Mouse (Mus musculus) midbrain, embryonic 10.5 days (tissue): ENCODE measurements at regions not wholly inside any gene's neighbourhood (a gene's known extent, or its start where the extent isn't known, plus 50 kb on each side); places are given as distances from the start of the nearest gene placed in this dataset.
A peak's percentile ranks its signal among the peaks of the same experiment; 100 is the strongest.

ENCODE experiments used
- DNase-seq: peaks from one replicate; pipeline ENCODE4 v3.0.0-alpha.2; 2017; ENCODE audit warnings: low spot score
- H3K27ac ChIP-seq: fragments of 300-500 bp; sonication (generic); replicated peaks from 2 replicates; pipeline ENCODE4 v1.5.1; 2016; ENCODE audit warnings: mild to moderate bottlenecking
- H3K27me3 ChIP-seq: fragments of 300-500 bp; sonication (generic); 2 replicates; pipeline ENCODE4 v1.6.1; 2016; ENCODE audit warnings: low read depth, mild to moderate bottlenecking; ENCODE audit not compliant: poor library complexity, severe bottlenecking
- H3K36me3 ChIP-seq: fragments of 300-500 bp; sonication (generic); 2 replicates; pipeline ENCODE4 v1.6.1; 2016; ENCODE audit warnings: mild to moderate bottlenecking, moderate library complexity
- H3K4me1 ChIP-seq: fragments of 300-500 bp; sonication (generic); 2 replicates; pipeline ENCODE4 v1.6.1; 2016
- H3K4me3 ChIP-seq: fragments of 300-500 bp; sonication (generic); 2 replicates; pipeline ENCODE4 v1.5.1; 2016; ENCODE audit warnings: mild to moderate bottlenecking, moderate library complexity
- H3K9me3 ChIP-seq: fragments of 300-500 bp; sonication (generic); replicated peaks from 2 replicates; pipeline ENCODE4 v1.6.1; 2016; ENCODE audit warnings: mild to moderate bottlenecking
- WGBS: fragments of 180-500 bp; shearing (Covaris S2); methylation state at CpG from one replicate; pipeline ENCODE4 v1.1.7; 2016; 5-methylcytosine and 5-hydroxymethylcytosine counted together

- DNase-seq, result no peak
- 50% methylated on average over 4 of the region's 4 CpGs for WGBS
- Histone ChIP-seq H3K27me3 (peaks cover 45% of the 10 kb centered on the region), H3K4me3 (no peak overlapping the region), H3K9me3 (no peaks in the 10 kb centered on the region), H3K36me3 (no peaks in the 10 kb centered on the region), H3K4me1 (peaks cover 81% of the 10 kb centered on the region), H3K27ac (peak overlapping the region; percentile 81)
Measured at GRCm38 (mm10) chr9:61239328-61239727, 132.8 kb upstream of the Tle3 start.

DNA sequence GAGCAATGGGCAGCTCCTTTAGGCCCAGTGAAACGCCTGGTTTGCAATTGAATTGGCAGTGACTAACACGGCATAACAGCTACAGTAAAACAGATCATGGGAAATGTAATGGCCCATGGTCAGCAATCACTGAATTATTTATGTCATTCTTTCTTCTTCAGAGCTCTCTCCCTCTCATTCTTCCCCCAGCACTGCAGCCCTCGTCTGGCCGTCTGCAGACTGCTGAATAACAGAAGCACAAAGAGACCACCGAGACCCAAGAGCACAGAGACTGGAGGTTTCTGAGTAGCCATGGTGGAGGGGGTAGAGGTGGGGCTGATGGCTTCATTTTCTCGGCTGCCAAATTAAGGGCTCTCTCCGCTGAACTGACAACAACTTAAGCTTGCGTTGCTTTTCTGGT, 130.7 kb upstream of the Tle3 start:
- Histone ChIP-seq H3K4me1 (peaks cover 69% of the 10 kb centered on the region), H3K36me3 (no peaks in the 10 kb centered on the region), H3K9me3 (peaks cover 10% of the 10 kb centered on the region), H3K27me3 (peaks cover 43% of the 10 kb centered on the region), H3K27ac (peak overlapping the region; percentile 59), H3K4me3 (no peak overlapping the region)
- peak; percentile 40 for DNase-seq
- 44% methylated on average over 8 of the region's 8 CpGs for WGBS

DNA sequence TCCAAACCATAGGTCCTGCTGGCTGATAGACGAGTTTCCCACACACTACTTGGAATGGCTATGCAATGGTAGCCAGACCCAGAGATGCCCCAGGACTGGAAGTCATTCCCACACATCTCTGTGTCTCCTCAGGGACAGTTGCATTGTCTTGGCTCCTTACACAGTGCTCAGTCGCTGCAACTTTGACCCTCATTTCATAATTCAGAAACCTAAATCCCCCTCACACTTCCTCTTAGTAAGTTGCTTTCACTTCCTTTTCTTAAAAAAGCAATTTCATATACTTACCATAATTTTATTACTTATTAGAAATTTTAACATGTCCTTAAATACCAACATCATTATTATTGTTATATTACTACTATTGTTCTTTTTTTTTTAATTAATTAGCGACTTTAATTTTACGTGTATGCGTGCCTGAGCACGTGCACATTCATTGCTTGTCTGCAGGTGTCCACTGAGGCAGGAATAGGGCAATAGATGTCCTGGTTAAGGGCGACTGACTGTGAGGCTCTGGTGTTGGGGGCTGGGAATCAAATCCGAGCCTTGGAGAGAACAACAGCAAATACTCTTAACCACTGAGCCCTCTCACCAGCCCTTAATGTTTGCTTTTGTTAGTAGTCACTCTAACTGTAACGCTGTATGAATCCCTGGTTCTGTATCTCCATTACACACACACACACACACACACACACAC, 129.9 kb upstream of the Tle3 start:
- Histone ChIP-seq H3K4me3 (no peak overlapping the region), H3K4me1 (peaks cover 60% of the 10 kb centered on the region), H3K27me3 (peaks cover 38% of the 10 kb centered on the region), H3K36me3 (no peaks in the 10 kb centered on the region), H3K9me3 (peaks cover 10% of the 10 kb centered on the region), H3K27ac (peak overlapping the region; percentile 59)
- 73% methylated on average over 9 of the region's 9 CpGs for WGBS
- no peak for DNase-seq

DNA sequence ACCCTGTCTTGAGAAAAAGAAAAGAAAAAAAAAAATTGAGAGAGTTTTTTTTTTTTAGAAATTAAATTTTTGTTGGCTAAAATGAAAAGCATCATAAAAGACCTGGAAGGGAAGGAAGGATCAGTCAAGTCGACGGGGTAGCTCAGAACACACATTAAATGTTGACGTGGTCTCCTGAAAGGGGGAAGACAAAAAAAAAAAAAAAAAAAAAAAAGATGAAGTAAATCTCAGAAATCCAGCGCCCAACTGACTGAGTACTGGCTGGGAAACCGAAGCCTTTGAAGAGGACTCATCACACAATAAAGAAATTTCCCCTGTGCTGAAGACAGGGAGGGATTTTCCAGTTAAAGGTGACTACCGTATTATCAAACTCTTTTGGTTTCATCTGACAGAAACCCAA, 128.9 kb upstream of the Tle3 start:
- peaks cover 28% of the 10 kb centered on the region for H3K27me3 ChIP-seq
- no peaks in the 10 kb centered on the region for H3K36me3 ChIP-seq
- H3K9me3 ChIP-seq, result peaks cover 10% of the 10 kb centered on the region
- no peak overlapping the region for H3K27ac ChIP-seq
- no peak overlapping the region for H3K4me3 ChIP-seq
- WGBS, result 39% methylated on average over 6 of the region's 6 CpGs
- DNase-seq, result no peak
- H3K4me1 ChIP-seq, result peaks cover 51% of the 10 kb centered on the region

- peaks cover 9% of the 10 kb centered on the region for H3K9me3 ChIP-seq
- no peaks in the 10 kb centered on the region for H3K36me3 ChIP-seq
- peak; percentile 41 for DNase-seq
- WGBS, result 20% methylated on average over 5 of the region's 5 CpGs
- H3K27ac ChIP-seq, result peak overlapping the region; percentile 66
- H3K27me3 ChIP-seq, result peaks cover 9% of the 10 kb centered on the region; the same call in 1 of the 2 replicates
- H3K4me1 ChIP-seq, result peaks cover 15% of the 10 kb centered on the region
- no peak overlapping the region for H3K4me3 ChIP-seq
Measured at GRCm38 (mm10) chr9:61249691-61250425, 122.3 kb upstream of the Tle3 start.

DNA sequence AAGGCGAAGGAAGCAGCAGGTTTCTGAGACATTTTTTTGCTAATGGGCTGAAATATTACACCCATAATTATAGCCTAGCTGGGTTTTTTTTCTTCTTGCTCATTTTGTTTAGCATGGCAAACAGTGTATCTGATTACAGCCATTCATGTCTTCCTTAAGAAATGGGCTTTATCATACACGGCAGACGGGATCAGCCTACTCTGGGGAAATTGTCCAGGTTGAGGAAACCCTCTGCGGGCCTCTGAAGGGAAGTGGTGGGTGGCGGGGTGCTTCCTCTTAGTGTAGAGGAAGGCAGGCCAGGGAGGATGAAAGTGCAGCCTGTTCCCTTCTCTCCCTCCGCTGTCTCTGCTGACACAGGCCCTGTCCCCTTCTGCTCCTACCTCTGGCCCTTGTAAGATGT, 120.6 kb upstream of the Tle3 start:
- Histone ChIP-seq H3K4me3 (no peak overlapping the region), H3K36me3 (no peaks in the 10 kb centered on the region), H3K27ac (no peak overlapping the region), H3K27me3 (peaks cover 9% of the 10 kb centered on the region; the same call in 1 of the 2 replicates), H3K9me3 (no peaks in the 10 kb centered on the region), H3K4me1 (peaks cover 15% of the 10 kb centered on the region)
- WGBS, result 69% methylated on average over 6 of the region's 6 CpGs
- DNase-seq, result no peak

DNA sequence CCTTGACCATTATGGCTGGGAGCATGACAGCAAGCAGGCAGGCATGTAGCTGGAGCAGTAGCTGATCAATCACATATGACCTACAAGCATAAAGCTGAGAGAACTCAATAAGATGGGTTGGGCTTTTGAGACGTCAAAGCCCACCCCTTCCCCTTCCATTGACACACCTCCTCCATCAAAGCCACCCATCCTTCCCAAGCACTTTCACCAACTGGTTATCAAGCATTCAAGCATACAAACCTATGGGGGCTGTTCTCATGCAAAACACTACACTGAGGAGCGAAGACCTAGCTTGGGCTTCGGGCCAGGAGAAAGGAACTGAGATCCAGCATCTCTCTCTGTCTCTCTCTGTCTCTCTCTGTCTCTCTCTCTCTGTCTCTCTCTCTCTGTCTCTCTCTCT, 118.4 kb upstream of the Tle3 start:
- H3K27me3 ChIP-seq, result peaks cover 17% of the 10 kb centered on the region; the same call in 1 of the 2 replicates
- H3K36me3 ChIP-seq, result no peaks in the 10 kb centered on the region
- no peak overlapping the region for H3K27ac ChIP-seq
- H3K9me3 ChIP-seq, result no peaks in the 10 kb centered on the region
- peaks cover 21% of the 10 kb centered on the region for H3K4me1 ChIP-seq
- no peak overlapping the region for H3K4me3 ChIP-seq
- DNase-seq, result no peak
- 69% methylated on average over 3 of the region's 3 CpGs for WGBS

DNA sequence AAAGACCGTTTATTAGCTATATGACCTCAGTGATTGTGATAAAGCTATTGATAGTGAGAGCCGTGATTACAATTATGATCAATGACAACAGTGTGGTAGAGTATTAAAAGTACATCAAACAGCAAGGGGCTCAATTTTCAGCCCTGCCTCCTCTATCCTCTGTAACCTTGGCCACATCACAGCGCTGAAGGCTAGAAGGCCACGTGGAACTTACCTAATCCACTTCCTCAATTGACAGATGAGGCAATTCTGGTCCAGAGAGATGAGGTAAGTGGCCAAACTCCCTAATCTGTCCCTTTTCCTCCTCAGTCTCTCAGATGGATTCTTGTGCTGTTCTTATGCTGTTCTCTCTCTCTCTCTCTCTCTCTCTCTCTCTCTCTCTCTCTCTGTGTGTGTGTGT, 114.7 kb upstream of the Tle3 start:
- Histone ChIP-seq H3K27me3 (peaks cover 29% of the 10 kb centered on the region), H3K4me1 (peaks cover 44% of the 10 kb centered on the region), H3K9me3 (no peaks in the 10 kb centered on the region), H3K27ac (no peak overlapping the region), H3K4me3 (no peak overlapping the region), H3K36me3 (no peaks in the 10 kb centered on the region)
- DNase-seq, result no peak
- WGBS, result 81% methylated on average over 4 of the region's 4 CpGs

DNA sequence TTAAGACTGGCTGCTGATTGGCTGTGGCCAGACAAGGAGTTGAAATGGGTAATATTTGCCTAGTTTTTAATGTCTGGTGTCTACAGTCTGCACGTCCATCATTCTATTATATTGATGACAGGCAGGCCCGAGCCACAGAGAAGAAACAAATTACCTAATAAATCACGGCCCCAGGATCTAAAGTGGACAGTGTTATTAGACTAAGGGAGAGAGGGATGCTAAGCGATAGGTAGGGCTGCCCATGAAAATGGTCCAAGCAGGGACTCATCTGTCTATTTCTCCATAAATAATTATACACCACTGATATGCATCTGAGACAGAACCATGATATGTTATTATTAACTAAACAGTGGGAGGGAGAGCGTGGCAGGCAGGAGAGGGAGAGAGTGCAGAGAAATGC, 114.1 kb upstream of the Tle3 start:
- peaks cover 45% of the 10 kb centered on the region for H3K4me1 ChIP-seq
- WGBS, result 89% methylated on average over 5 of the region's 5 CpGs

DNA sequence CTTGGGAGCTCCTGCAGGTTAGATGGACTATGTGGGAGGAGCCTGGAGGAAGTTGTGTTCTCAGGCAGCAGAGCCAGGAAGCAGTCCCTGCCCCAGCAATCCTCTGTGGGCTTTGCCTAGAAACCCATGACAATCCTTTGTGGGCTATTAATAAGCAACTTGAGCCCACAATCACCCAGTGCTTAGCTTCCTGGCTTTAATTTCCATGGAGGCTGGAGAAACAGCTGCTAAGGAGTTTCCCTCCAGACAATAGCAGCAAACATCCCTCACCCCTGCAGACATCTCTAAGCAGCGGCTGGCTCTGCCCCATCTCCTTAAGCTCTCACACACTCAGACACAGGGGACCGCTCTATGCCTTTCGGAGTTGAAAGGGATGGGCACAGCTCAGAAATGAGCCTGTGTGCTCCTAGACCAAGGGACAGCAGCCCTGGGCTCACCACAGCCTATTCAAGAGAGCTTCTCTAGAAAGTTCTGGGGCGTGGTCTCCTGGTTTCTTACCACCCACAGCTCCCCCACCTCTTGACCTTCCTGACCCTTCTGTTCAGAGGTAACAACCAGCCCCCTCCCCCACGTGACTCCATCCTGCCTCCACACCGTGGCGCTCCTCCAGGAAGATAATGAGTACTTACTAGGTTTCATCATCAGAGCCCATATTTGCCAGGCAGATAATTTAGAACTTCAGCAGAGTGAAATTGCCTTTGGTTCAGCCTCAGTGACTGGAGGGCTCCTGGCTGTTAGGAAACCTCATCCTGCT, 112.6 kb upstream of the Tle3 start:
- peaks cover 45% of the 10 kb centered on the region for H3K4me1 ChIP-seq
- H3K9me3 ChIP-seq, result no peaks in the 10 kb centered on the region
- WGBS, result 4% methylated on average over 7 of the region's 7 CpGs
- peak; percentile 52 for DNase-seq
- H3K4me3 ChIP-seq, result no peak overlapping the region
- H3K36me3 ChIP-seq, result no peaks in the 10 kb centered on the region
- peak overlapping the region; percentile 78 for H3K27ac ChIP-seq
- H3K27me3 ChIP-seq, result peaks cover 20% of the 10 kb centered on the region

More for the DNA sequence above, 114.1 kb upstream of the Tle3 start:
- no peak overlapping the region for H3K4me3 ChIP-seq
- peaks cover 26% of the 10 kb centered on the region for H3K27me3 ChIP-seq
- H3K9me3 ChIP-seq, result no peaks in the 10 kb centered on the region
- DNase-seq, result no peak
- no peaks in the 10 kb centered on the region for H3K36me3 ChIP-seq
- no peak overlapping the region for H3K27ac ChIP-seq

DNA sequence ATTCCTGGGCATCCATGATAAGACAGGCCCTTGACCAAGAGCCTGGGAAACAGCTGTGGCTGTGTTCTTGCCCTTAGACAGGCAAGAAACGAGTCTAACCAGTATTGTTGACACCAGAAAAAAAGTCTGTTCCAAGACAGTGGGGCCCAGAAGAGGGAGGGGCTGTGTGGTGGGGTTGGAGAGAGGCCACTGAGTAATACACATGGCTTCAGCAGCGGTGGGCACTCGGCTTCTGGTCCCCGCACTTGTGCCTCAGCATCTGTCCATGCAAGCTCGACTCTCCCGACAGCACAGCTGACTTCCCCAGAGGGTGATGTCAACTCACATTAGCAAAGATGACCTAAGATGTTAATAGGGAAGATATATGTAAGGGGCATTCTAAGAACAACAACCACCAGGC, 110.9 kb upstream of the Tle3 start:
- no peak for DNase-seq
- WGBS, result 76% methylated on average over 6 of the region's 6 CpGs
- Histone ChIP-seq H3K4me1 (peaks cover 45% of the 10 kb centered on the region), H3K27me3 (peaks cover 20% of the 10 kb centered on the region), H3K36me3 (no peaks in the 10 kb centered on the region), H3K4me3 (no peak overlapping the region), H3K9me3 (peaks cover 5% of the 10 kb centered on the region; the same call in 1 of the 2 replicates), H3K27ac (peak overlapping the region; percentile 38; the same call in 1 of the 2 replicates)

DNA sequence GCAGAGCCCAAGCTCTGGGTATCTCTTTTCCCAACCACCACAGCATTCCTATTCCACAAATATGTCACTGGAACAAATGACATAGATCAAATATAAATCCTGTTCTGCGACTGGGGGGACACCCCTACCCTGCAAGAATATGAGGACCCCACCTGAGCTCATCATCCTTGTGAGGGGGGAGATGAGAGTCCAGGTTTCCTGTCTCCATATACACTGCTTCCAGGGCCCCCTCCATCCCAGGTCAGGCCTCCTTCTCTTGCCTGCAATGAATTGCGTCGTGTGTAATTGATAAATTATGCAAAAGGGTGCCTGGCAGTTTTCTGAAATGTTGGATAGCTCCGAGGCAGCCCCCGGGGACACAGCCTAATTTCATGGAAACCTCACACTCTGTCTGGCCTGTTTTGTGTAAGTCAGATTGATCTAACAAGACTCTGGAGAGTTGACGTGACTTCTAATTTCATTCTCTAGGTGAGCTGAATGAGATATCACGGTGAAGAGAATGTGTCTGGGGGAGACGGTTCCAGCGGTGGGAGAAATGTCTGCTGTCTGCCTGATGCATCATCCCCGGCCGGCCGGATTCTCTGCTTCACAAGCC, 110.3 kb upstream of the Tle3 start:
- Histone ChIP-seq H3K4me3 (no peak overlapping the region), H3K27ac (peak overlapping the region; percentile 38; the same call in 1 of the 2 replicates), H3K27me3 (peaks cover 20% of the 10 kb centered on the region), H3K36me3 (no peaks in the 10 kb centered on the region), H3K9me3 (peaks cover 5% of the 10 kb centered on the region; the same call in 1 of the 2 replicates), H3K4me1 (peaks cover 45% of the 10 kb centered on the region)
- WGBS, result 56% methylated on average over 12 of the region's 12 CpGs
- no peak for DNase-seq
